In the genomic region with DNA sequence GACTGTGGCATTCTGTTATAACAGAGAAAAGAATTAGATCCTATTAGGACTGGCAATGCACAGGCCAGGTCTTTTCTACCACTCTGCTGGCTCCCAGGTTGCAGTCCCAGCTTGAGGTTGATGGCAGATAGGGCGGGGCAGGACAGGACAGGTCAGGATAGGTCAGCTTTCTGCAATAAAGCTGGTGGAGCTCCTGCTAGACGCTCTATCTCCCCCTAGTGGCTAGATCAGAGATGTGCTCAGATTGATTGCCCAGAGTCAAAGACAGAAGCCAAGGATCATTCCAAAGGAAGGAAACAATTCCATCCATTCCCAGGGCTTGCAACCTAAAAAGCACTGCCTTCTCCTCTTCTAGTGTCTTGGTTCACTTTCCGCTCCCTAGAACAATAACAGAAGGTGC, we compare ENCODE assay signal across 8 mouse cellular contexts. TPM values are rescaled to one million over a fixed set of nuclear protein-coding genes. Genes with fewer than 3 reads are reported as not detected.
DNase-seq lines count a peak whose midpoint lies in the region; ATAC-seq and TF ChIP-seq lines count a peak whose summit lies in the region.

No protein-coding gene starts in this region.

- no peak overlapping the region for H3K4me2 ChIP-seq in midbrain, embryonic 15.5 days
- H3K4me2 ChIP-seq in limb, embryonic 14.5 days (replicated peaks; ENCODE audit: low read depth, low read length, severe bottlenecking) = no peak overlapping the region

- no peaks in the 10 kb centered on the region for H3K9me3 ChIP-seq in midbrain, embryonic 10.5 days (replicated peaks)
- H3K9me3 ChIP-seq in midbrain, embryonic 15.5 days = no peaks in the 10 kb centered on the region
- H3K9me3 ChIP-seq in limb, embryonic 14.5 days (ENCODE audit: control insufficient read depth, low read length) = no peaks in the 10 kb centered on the region

- DNase-seq in adrenal gland, adult (ENCODE audit: inconsistent age in 2 of 2, low spot score in 1 of 2) = peak; percentile 25 to 78
- DNase-seq in adrenal gland, adult 8-10 months = no peak
- peak; percentile 59 for DNase-seq in midbrain, embryonic 10.5 days (ENCODE audit: low spot score)
- peak; percentile 17 for DNase-seq in cerebellum, adult 11-12 months
- peak; percentile 3 to 12 for DNase-seq in heart, postnatal 36 days
- DNase-seq in limb, embryonic 14.5 days (ENCODE audit: low spot score) = peak; percentile 62
- DNase-seq in splenic B cell, adult 2 months (ENCODE audit: low read depth, low spot score) = peak; percentile 33

- 29% methylated on average over 3 of the region's 3 CpGs for WGBS in midbrain, embryonic 10.5 days
- WGBS in midbrain, embryonic 15.5 days = 24% methylated on average over 3 of the region's 3 CpGs
- 18% methylated on average over 3 of the region's 3 CpGs for WGBS in limb, embryonic 14.5 days

- no peak for ATAC-seq in midbrain, embryonic 15.5 days (replicated peaks)
- no peak for ATAC-seq in limb, embryonic 14.5 days (ENCODE audit: low FRiP score, low read depth)

- no peaks in the 10 kb centered on the region for H3K36me3 ChIP-seq in midbrain, embryonic 10.5 days
- H3K36me3 ChIP-seq in midbrain, embryonic 15.5 days (replicated peaks) = no peaks in the 10 kb centered on the region
- no peaks in the 10 kb centered on the region for H3K36me3 ChIP-seq in limb, embryonic 14.5 days (ENCODE audit: control insufficient read depth, insufficient read depth, low read length)
- H3K36me3 ChIP-seq in splenic B cell, adult 2 months (ENCODE audit: control insufficient read depth, insufficient read depth, low read length, poor library complexity, severe bottlenecking) = no peaks in the 10 kb centered on the region

- peaks cover 8% of the 10 kb centered on the region for H3K4me1 ChIP-seq in midbrain, embryonic 10.5 days
- H3K4me1 ChIP-seq in midbrain, embryonic 15.5 days = no peaks in the 10 kb centered on the region
- H3K4me1 ChIP-seq in limb, embryonic 14.5 days (ENCODE audit: control insufficient read depth, insufficient read depth, low read length) = no peaks in the 10 kb centered on the region

- peaks cover 5% of the 10 kb centered on the region; the same call in 1 of the 2 replicates for H3K27me3 ChIP-seq in midbrain, embryonic 10.5 days (ENCODE audit: low read depth, poor library complexity, severe bottlenecking)
- H3K27me3 ChIP-seq in midbrain, embryonic 15.5 days (replicated peaks) = no peaks in the 10 kb centered on the region
- H3K27me3 ChIP-seq in limb, embryonic 14.5 days (ENCODE audit: control insufficient read depth, insufficient read depth, low read length) = no peaks in the 10 kb centered on the region
- no peaks in the 10 kb centered on the region for H3K27me3 ChIP-seq in splenic B cell, adult 2 months (ENCODE audit: control insufficient read depth, insufficient read depth, low read length, poor library complexity, severe bottlenecking)

- H3K27ac ChIP-seq in midbrain, embryonic 10.5 days (replicated peaks) = no peak overlapping the region
- no peak overlapping the region for H3K27ac ChIP-seq in midbrain, embryonic 15.5 days
- H3K27ac ChIP-seq in limb, embryonic 14.5 days (replicated peaks; ENCODE audit: low read depth, low read length) = no peak overlapping the region

- H3K4me3 ChIP-seq in midbrain, embryonic 10.5 days = no peak overlapping the region
- H3K4me3 ChIP-seq in midbrain, embryonic 15.5 days = no peak overlapping the region
- no peak overlapping the region for H3K4me3 ChIP-seq in limb, embryonic 14.5 days (replicated peaks; ENCODE audit: low read length)

- no peak for TF ChIP-seq POLR2A in limb, embryonic 14.5 days (IDR thresholded peaks at IDR 0.05; ENCODE audit: borderline replicate concordance, extremely low read depth, insufficient read depth, insufficient read length)

- intact Hi-C loops in heart, postnatal 36 days (cut with DNase I) = no loop called here

- no peak overlapping the region for H3K9ac ChIP-seq in midbrain, embryonic 15.5 days
- H3K9ac ChIP-seq in limb, embryonic 14.5 days (ENCODE audit: low read depth, low read length, severe bottlenecking) = no peak overlapping the region

RNA-seq across cellular contexts. Expression of a gene that starts 57.8 kb away (rescaled TPM):
- total RNA-seq in adrenal gland, adult 8-10 months (2022) = not detected
- polyA plus RNA-seq in midbrain, embryonic 10.5 days (2016; fragmentation: Nextera tagmentation; extraction: Ambion mirVana) = not detected in 2 replicates
- polyA plus RNA-seq in midbrain, embryonic 15.5 days (2015; fragmentation: Nextera tagmentation; extraction: Ambion mirVana) = not detected in 2 replicates
- total RNA-seq in heart, postnatal 36 days (2021) = not detected
- 0.18 and 0.27 TPM in 2 replicates for polyA plus RNA-seq in limb, embryonic 14.5 days (2012; rRNA removed)
- polyA plus RNA-seq in limb, embryonic 14.5 days (2014; fragmentation: Nextera tagmentation; extraction: Ambion mirVana) = 0.14 TPM in 1 of 2 replicates, not detected in the other
